Mouse (Mus musculus) megakaryocyte, adult 5-6 weeks (primary cell): ENCODE measurements at regions not wholly inside any gene's neighbourhood (a gene's known extent, or its start where the extent isn't known, plus 50 kb on each side); places are given as distances from the start of the nearest gene placed in this dataset.

ENCODE experiments used
- ATAC-seq: 2 replicates; pipeline ENCODE4 v1.8.0; 2016; ENCODE audit warnings: mild to moderate bottlenecking, inconsistent platforms; ENCODE audit not compliant: poor library complexity, severe bottlenecking

DNA sequence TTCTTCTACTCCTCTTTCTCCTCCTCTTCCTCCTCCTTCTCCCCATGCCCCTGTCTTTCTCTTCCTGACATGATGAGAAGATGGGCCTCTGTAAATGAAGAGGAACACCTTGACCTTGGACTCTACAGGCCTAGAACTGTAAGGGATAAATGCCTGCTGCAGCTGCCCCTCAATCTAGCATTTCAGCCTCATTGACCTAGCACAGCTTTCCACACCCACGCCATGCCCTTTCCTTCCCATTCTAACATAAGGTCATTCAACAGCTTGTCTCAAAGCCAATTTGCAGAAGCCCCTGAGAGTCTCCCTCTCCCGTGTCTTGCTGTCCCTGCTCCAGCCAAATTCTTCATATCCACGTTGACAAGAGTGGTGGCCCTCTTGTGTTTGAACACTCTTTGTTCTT is 63.8 kb upstream of the Dscam start:
- ATAC-seq, result no peak

GRCm38 (mm10) chr16:97239626-97240025 is 69.1 kb upstream of the Dscam start:
- ATAC-seq, result no peak

- ATAC-seq, result peak; percentile 68
Measured at GRCm38 (mm10) chr16:97240085-97240484, 69.5 kb upstream of the Dscam start.

DNA sequence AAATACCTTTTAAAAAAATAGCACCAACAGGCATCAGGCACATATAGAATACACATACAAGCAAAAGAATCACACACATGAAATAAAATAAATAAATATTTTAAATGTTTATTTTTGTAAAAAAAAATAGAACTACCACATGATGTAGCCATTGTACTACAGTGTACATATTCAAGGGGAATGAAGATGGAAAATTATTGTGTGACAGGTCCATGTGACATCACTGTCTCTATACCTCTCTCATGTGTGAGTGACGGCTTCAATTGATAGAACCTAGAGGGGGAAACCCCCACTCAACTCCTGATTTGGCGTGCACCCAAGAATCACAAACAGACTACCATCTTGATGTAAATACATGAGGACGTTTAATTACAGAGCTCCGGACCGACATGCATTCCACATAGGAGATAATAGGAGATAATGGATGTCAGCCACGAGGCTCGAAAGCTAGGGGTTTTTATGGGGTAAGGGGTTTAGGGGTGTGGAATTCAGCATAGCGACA is 70.4 kb upstream of the Dscam start:
- ATAC-seq, result no peak

GRCm38 (mm10) chr16:97241639-97242038 is 71.1 kb upstream of the Dscam start:
- ATAC-seq, result peak; percentile 63

DNA sequence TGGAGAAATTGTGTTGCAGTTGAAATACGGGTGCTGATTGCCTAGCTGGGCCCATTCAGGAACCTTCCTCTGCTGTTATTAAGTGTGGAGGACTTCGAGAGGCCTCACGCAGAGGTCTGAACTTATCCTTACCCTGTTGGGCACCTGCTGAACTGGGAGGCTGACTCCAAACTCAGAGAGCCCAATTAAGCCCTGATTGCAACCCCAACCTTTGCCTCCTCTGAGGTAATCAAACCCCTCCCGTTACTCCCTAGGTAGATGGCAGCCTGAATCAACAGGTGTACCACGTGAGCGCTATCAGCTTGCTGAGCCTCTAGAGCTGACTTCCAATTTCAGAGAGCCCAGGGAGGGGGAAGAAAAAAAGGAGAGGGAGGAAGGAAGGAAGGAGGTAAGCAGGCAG is 79.9 kb upstream of the Dscam start:
- ATAC-seq, result no peak

DNA sequence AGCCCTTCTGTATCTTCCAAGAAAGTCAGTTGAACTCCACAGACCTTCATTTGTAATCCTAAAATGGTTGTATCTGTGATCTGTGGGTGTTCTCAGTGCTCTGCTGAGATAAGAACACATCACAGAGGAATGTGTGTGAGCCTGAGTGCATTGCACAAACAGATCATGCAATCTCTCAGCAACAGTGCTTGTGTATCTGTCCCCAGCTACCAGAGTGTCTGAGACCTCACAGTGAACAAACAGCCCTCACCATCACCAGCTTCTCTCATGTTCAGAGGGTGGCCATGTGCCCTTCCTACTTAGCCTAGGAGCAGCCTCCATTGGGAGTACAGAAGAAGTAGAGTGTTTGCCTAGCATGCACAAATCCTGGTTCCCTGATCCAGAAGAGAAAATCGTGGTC is 82.0 kb upstream of the Dscam start:
- no peak for ATAC-seq

DNA sequence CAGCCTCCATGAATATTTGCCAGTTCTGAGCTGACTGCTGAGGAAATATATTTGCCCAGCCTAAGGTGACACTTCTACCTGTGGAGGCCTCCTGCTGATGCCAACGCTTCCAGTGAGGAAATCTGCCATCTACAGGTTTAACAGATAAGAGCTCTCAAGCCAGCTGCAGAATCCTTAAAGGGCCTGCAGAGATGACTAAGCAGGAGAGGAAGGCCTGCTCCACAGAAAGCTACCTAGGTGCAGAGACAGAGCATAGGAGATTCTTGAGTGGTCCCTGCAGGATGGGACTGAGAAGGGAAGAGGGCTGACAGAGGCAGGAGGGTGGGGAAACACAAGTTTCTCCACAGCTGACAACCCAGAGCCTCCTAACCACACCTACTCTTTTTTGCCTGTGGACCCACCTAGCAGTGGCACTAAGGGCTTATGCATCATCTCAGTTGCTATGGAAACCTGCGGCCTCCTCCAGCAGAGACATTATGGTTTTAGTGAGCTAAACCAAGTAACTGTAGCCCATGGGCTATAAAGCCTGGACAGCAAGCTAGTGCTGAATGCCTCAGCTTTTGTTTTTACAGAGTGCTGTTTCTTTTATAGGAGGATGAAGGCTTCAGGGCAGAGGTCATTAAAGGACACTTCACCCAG is 82.6 kb upstream of the Dscam start:
- no peak for ATAC-seq

- ATAC-seq, result no peak
Measured at GRCm38 (mm10) chr16:97258821-97259220, 88.3 kb upstream of the Dscam start.

DNA sequence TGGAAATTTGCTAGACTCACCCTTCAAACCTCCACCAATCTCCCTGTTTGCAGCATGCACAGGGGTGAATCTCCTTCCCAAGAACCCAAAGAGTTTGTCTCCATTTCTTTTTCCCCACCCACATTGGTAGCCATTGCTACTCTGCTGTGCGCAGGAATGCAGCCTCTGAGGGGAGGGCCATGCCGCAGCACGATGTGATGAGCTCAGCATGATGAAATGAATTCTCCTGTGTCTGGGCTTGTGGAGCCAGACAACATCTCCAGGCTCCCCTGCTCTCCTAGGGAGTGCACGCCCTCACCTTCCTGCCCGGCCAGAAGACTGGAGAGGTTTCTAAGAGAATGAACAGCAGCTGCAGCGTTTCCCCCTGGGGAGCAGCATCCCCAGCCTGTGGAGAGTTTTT is 92.9 kb upstream of the Dscam start:
- no peak for ATAC-seq

DNA sequence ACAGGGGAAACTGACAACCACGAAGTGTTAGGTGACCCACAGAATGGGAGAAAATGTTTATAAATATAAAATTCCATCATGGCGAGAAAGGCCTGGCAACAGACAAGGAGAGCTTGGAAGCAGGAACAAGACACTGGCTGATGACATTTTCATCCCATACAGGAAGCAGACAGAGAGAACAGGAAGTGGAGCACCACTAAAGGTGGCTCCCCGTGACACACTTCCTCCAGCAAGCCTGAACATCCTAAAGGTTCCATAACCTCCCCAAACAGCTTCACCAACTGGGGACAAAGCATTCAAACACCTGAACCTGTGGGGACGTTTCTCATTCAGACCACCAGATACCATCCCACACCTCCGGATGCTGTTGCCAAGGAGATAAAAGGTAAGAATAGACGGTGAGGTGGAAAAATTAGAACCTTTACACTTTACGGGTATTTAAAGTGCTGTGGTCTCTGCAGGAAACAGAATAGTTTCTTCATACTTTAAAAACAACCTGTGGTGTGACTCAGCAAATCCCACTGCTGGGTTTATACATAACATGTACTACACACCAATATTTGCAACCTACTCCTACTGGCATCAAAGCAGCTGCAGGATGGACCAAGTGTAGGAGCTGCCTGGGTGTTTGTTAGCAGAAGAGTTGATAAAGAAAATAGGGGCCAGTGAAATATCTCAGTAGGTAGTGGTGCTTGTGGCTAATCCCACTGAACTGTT is 86.0 kb upstream of the Bace2 start:
- peak; percentile 45 for ATAC-seq

GRCm38 (mm10) chr16:97271264-97271663 is 85.3 kb upstream of the Bace2 start:
- ATAC-seq, result peak; percentile 20; the same call in 1 of the 2 replicates

- ATAC-seq, result peak; percentile 93
Measured at GRCm38 (mm10) chr16:97272035-97272631, 84.4 kb upstream of the Bace2 start.

DNA sequence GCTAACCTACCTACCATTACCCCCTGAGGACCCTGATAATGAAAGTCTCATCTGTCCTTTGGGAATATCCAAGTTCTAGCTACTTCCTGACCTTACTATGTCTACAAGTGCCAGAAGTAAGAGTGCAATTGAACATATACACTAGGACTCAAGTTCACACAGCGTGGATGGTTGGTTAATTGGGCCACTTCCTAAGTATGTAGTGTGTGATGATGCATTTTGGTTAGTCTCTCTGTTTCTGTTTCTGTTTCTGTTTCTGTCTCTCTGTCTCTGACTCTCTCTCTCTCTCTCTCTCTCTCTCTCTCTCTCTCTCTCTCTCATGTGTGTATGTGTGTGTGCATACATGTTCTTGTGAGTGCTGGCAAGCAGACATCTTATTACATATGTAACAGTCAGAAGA is 77.6 kb upstream of the Bace2 start:
- no peak for ATAC-seq

DNA sequence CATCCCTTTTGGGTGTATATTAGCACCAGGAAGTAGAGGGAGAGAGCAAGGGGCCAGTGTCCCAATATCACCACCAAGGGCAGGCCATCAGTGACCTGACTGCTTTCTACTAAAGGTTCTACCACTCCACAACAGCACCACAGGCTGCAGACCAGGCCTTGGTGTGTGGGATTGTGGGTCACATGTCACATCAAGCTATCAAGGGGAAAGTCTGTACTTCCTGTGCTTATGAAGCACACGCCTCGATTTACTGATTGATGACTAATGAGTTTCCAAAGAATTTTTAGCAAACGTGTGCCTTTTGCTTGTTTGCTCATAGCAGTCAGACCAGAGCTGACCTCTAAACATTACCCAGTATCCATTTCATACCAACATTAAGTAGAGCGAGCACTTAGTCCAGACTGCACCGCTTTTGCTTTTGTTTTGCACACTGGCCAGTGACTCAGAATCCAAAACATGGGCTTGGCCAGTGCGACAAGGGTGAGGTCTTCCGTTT is 74.9 kb upstream of the Bace2 start:
- no peak for ATAC-seq

GRCm38 (mm10) chr16:97282943-97283342 is 73.6 kb upstream of the Bace2 start:
- no peak for ATAC-seq

DNA sequence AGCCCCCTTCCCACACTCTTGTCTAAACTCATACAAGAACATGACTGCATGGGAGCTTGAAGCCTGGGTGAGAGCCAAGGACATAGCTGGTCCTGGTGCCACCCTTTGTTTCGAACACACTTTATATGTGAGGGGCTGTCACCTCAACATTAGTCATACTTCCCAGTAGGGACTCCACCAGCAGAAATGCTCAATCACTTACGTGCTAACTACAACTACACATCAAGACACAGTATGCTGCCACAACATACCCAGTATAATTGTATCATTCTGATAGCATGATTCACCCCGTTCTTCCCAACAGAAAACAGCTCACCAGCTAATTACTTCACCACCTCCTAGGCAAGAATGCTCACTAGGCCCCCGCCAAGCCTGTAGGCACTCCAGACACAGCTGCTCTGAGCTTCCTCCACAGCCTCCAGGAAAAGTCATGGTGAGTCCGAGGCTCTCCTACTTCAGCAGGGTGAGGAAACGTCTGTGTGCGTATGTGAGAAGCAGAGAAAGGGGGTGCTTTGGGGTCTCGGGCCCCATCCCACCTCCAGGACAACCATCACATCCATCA is 70.6 kb upstream of the Bace2 start:
- no peak for ATAC-seq

DNA sequence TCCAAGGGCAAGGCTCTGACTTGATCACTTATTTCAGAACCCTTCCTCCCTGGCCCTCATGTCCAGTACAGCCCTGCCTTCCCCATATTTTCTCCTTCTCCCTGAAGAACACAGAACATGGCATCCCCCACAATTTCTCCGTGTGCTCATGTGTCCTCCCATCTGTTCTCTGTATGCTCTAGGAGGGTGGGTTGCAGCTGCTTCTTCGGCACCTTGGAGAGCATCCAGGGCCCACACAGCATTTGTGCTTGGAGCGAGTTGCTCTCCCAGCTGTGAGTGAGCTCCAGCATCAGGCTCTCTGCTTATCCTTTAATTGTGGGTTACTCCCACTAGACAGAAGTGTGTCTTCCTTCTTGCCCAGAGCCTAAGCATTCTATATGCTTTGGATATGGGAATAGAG is 69.8 kb upstream of the Bace2 start:
- ATAC-seq, result no peak

GRCm38 (mm10) chr16:97288634-97289033 is 67.9 kb upstream of the Bace2 start:
- no peak for ATAC-seq

DNA sequence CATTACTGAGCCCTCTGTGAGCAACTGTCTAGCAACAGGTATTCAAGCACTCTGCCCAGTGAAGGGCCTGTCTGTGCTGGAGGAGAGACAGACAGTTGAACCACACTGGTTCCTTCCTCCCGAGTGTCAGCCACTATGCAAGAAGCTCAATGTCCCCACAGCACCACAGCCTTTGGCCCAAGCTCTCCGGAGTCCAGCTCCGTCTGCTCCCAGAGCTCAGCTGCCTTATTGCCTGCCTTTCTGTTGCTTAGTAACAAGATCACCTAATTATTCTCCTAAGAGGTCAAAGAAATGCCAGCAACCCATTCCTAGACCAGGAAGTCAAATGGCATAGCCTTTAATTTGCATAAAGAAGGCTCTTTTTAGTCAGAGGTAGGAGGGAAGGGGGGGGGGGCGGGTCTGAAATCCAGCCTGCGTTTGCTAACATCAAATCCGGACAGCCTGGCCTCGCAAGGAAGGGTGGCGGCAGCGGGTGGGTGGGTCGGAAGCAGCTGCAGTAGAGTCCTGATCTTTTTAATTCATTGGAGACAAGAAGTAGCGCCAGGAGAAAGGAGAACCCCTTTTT is 64.0 kb upstream of the Bace2 start:
- ATAC-seq, result no peak

DNA sequence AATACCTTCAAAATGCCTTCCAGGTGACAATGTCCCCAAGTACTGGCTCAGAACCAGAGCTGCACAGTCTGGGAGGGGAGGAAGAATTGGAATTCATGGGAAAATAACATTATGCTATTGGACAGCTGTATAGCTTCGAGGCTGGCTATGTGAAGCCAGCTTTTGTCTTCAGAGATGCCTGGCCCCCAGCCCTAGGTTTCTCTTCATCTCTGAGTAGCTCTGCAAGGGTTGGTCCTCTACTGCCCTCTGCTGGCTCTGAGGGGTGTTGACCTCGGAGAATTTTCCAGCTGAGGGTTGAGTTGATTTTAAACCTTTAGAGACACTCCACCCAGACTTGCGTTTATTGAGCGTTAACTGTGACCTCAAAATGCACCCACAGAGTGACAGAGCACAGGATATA is 63.3 kb upstream of the Bace2 start:
- ATAC-seq, result peak; percentile 84
